Mouse (Mus musculus) hindbrain, embryonic 14.5 days (tissue): ENCODE measurements at regions not wholly inside any gene's neighbourhood (a gene's known extent, or its start where the extent isn't known, plus 50 kb on each side); places are given as distances from the start of the nearest gene placed in this dataset.
A peak's percentile ranks its signal among the peaks of the same experiment; 100 is the strongest.

Experiments
- ATAC-seq: fragments of 200-750 bp; cut with Nextera tagmentation; 2 replicates; pipeline ENCODE4 v1.8.0; 2017; ENCODE audit warnings: moderate number of reproducible peaks, mild to moderate bottlenecking, moderate TSS enrichment, moderate library complexity; ENCODE audit not compliant: low FRiP score
- DNase-seq: peaks from one replicate; pipeline ENCODE4 v3.0.0-alpha.2; 2015; ENCODE audit warnings: low spot score
- H3K27ac ChIP-seq: fragments of 300-500 bp; sonication (generic); 2 replicates; pipeline ENCODE4 v1.5.1; 2014; ENCODE audit warnings: mild to moderate bottlenecking, moderate library complexity
- H3K27me3 ChIP-seq: fragments of 300-500 bp; sonication (generic); 2 replicates; pipeline ENCODE4 v1.6.1; 2014; ENCODE audit warnings: mild to moderate bottlenecking, low read length, mixed read lengths; ENCODE audit not compliant: control insufficient read depth, insufficient read depth
- H3K36me3 ChIP-seq: fragments of 300-500 bp; sonication (generic); replicated peaks from 2 replicates; pipeline ENCODE4 v1.6.1; 2014; ENCODE audit not compliant: control insufficient read depth, insufficient read depth
- H3K4me1 ChIP-seq: fragments of 300-500 bp; sonication (generic); replicated peaks from 2 replicates; pipeline ENCODE4 v1.6.1; 2014; ENCODE audit warnings: antibody characterized with exemption, low read length, mixed read lengths; ENCODE audit not compliant: control insufficient read depth, insufficient read depth
- H3K4me2 ChIP-seq: fragments of 300-500 bp; sonication (generic); replicated peaks from 2 replicates; pipeline ENCODE4 v1.6.1; 2014; ENCODE audit warnings: mild to moderate bottlenecking, moderate library complexity
- H3K4me3 ChIP-seq: fragments of 300-500 bp; sonication (generic); replicated peaks from 2 replicates; pipeline ENCODE4 v1.5.1; 2014; ENCODE audit warnings: mild to moderate bottlenecking, low read length
- H3K9ac ChIP-seq: fragments of 300-500 bp; sonication (generic); 2 replicates; pipeline ENCODE4 v1.6.1; 2014
- H3K9me3 ChIP-seq: fragments of 300-500 bp; sonication (generic); 2 replicates; pipeline ENCODE4 v1.6.1; 2016; ENCODE audit warnings: low read length; ENCODE audit not compliant: control insufficient read depth
- WGBS: fragments of 180-500 bp; shearing (Covaris S2); extraction: QIAGEN DNeasy Blood & Tissue Kit; methylation state at CpG from one replicate; pipeline ENCODE4 v1.1.7; 2014; 5-methylcytosine and 5-hydroxymethylcytosine counted together

DNA sequence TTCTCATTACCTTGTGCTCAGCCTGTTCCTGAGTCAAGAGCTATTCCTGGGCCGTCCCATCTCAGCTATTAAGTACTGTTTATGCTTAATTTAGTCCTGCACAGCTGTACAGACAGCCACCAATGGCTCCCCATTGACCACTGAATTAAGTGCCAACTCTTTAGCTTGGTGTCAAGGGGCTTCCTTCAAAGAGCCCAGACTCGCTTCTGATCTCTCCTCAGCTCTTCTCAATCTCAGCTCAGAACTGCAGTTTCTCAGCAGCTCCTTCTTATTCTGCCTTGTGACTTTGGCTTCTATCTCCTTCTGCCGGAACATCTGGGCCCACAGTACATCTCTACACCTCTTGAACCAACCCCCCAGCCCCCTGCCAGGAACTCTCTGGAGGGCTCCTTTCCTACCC, 290.0 kb upstream of the Gm10131 start:
- Histone ChIP-seq H3K36me3 (no peaks in the 10 kb centered on the region), H3K4me1 (peaks cover 29% of the 10 kb centered on the region), H3K4me2 (no peak overlapping the region), H3K27me3 (no peaks in the 10 kb centered on the region), H3K9me3 (no peaks in the 10 kb centered on the region), H3K4me3 (no peak overlapping the region), H3K27ac (no peak overlapping the region), H3K9ac (no peak overlapping the region)
- DNase-seq: no peak
- ATAC-seq: no peak
- WGBS: 64% methylated on average over 3 of the region's 3 CpGs

DNA sequence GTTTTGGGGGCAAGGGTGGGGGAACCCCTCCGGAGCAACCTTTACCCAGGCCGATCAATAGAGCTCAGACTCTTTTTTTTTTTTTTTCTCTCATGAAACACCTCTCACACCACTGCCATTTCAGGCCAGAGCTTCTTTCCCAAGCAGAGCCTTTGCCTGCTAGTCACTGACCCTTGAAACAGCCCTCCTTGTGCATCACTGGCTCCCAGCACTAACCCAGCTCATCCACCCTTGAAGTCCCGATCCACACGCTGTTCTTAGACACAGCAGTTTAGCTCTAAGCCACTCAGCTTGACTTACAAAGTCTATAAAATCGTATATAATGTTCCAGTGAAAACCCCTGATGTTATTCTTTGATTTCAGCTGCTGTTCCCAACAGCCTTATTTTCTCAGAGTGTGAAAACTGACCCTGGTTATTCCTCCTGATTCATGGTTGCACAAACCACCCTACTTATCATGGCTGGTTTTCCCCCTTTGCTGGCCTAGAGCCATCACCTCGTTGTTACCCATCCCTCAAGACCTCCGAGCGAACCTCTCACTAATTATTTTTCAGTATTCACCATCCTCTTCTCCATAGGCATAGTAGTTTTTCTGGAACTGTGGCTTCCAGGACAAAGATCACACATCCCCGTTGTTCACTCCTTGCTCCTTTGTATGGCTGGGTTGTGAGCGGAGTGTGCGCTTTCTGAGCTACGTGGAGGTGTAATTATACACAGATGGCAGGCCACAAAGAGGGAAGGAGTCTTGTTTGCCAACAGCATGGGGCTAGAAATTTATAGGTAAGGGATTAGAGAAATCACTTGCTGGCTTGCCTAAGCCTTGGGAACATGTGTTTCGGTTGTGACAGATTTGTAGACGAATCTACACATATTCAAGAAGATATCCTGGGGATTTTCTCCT, 287.6 kb upstream of the Gm10131 start:
- DNase-seq (no peak), ATAC-seq (no peak)
- no peak overlapping the region for H3K9ac ChIP-seq
- H3K4me1 ChIP-seq: peaks cover 29% of the 10 kb centered on the region
- no peak overlapping the region for H3K4me2 ChIP-seq
- H3K36me3 ChIP-seq: no peaks in the 10 kb centered on the region
- no peaks in the 10 kb centered on the region for H3K27me3 ChIP-seq
- 44% methylated on average over 14 of the region's 14 CpGs for WGBS
- peak overlapping the region; percentile 91 for H3K27ac ChIP-seq
- no peak overlapping the region for H3K4me3 ChIP-seq
- no peaks in the 10 kb centered on the region for H3K9me3 ChIP-seq

DNA sequence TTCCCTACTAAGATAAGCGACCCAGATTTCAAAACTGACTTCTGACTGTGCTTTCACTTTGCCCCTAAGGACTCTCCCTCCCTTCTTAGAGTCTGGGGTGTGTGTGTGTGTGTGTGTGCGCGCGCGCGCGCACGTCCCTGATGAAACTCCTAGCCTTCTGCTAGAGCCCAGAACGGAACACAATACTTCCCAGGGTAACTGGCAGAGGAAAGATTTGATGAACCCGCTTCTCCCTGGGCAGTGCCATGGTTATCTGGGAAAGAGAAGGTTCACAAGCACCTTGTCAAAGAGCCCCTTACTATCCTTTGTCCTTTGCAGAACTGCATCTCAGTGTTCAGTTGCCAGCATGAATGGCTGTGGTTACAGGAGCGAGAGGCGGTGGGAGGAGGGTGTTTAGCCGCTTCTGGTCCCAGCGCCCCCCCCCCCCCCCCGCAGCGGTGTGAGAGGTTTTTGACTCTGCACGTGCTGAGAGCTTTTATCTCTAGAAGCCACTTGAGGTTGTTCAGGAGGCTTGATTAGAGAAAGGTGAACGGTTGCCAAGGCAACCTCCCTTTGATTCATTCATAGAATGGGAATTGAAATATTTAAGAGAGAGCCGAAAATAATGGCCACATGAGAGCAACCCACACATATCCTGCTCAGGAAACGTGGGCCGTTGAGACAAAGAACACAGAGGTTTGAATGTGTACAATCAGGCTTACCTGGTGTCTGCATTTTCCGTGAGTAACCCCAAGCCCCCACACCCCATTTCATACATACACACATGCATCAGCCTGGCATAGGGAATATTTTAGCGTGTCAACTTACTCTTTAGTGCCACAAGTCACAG, 286.3 kb upstream of the Gm10131 start:
- Histone ChIP-seq H3K4me3 (no peak overlapping the region), H3K27ac (peak overlapping the region; percentile 91), H3K36me3 (no peaks in the 10 kb centered on the region), H3K9me3 (no peaks in the 10 kb centered on the region), H3K9ac (peak overlapping the region; percentile 39), H3K4me1 (peaks cover 33% of the 10 kb centered on the region), H3K27me3 (no peaks in the 10 kb centered on the region), H3K4me2 (peak overlapping the region; percentile 36)
- ATAC-seq (peak; percentile 67), DNase-seq (peak; percentile 64)
- WGBS: 25% methylated on average over 22 of the region's 23 CpGs

DNA sequence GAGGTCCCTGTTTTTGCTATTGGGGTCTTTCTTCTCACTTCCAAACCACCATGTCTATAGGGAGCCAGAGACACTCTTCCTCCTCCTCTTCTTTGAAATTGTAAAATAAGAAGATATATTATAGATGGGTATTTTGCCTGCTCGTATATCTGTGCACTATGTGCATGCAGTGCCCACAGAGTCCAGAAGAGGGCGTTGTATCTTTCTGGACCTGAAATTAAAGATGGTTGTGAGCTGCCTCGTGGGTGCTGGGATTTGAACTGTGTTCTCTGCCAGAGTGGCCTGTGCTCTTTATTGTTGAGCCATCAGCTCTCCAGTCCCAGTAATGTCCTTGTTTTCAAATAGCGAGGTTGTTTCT, 285.7 kb upstream of the Gm10131 start:
- 63% methylated on average over 4 of the region's 4 CpGs for WGBS
- no peaks in the 10 kb centered on the region for H3K9me3 ChIP-seq
- no peaks in the 10 kb centered on the region for H3K27me3 ChIP-seq
- H3K4me1 ChIP-seq: peaks cover 39% of the 10 kb centered on the region
- H3K36me3 ChIP-seq: no peaks in the 10 kb centered on the region
- ATAC-seq (no peak), DNase-seq (no peak)
- peak overlapping the region; percentile 36 for H3K4me2 ChIP-seq
- H3K9ac ChIP-seq: peak overlapping the region; percentile 39
- no peak overlapping the region for H3K4me3 ChIP-seq
- peak overlapping the region; percentile 91 for H3K27ac ChIP-seq

DNA sequence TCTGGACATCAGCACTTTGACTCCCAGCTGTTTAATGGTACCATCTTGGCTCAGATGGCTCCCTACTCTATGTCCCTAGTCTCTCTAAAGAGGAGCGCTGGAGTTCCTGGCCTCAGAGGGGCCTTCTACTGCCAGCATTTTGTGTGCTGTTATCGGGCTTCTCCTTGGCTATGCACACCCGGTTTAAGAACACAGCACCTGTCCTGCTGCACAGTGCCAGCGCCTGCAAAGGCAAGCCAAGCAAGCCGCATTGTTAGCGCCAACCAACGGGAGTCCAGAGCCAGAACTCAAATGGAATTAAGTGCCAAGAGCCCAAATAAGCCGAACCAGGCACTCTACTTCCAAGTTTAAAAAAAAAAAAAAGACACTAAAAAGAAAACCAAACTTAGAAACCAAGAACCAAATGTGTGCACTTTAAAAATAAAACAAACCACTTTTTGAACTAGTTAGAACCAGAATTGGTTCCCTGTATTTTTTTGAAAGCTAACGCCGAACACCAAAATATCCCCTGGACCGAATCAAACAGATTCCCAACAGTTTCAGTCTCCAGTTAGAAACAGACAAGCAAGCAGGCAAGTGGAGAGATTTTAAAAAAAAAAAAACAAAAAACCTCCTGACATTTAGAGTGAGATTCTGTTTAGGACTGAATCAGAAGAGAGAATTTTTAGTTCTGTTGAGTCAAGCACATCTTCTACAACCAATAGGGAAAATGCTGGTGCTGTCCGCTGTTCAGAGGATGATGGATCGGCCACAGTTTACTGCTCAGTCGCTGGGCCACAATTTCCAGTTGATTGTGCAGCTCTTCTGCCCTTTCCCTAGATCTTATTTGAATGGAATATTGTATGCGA, 281.7 kb upstream of the Gm10131 start:
- Histone ChIP-seq H3K9me3 (no peaks in the 10 kb centered on the region), H3K9ac (no peak overlapping the region), H3K4me1 (peaks cover 41% of the 10 kb centered on the region), H3K36me3 (no peaks in the 10 kb centered on the region), H3K4me2 (no peak overlapping the region), H3K4me3 (no peak overlapping the region), H3K27me3 (no peaks in the 10 kb centered on the region), H3K27ac (peak overlapping the region; percentile 77)
- no peak for DNase-seq
- 0 out of 2 replicates have a peak, but pooled peaks have one; percentile 1 for ATAC-seq
- WGBS: 74% methylated on average over 15 of the region's 15 CpGs

DNA sequence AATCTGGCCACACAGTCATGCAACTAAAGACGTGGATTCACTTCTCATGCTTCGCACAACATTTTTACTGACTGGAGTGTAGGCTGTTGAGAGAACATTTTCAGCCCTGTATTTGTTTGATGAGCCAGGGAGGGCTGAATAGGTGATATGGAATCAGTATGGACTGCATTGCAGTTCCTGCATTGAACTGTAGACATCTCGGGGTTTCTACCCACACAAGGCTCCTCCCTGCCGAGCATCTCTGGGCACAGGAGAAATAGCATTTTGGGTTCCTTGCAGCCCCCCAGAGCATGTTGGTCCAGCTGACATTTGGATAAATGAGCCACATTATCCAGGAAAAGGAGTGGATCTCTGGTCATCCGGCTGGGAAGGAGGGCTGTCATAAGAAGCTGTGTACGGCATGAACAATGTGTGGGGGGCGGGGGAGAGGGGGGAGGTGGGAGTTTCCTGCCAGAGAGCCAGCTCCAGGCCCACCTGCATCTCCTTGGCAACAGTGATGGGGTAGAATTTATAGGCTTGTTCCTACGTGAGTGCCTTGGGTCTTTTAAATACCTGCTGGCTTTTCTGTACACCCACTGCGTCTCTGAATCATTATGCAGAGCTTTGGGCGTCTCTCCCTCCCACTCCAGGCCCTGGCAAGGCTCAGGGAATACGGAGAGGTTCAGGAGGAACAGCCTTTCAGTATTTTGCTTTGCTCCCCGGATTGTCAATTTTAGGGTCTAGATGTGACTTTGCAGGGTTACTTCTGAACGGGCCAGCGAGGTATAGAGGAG, 280.9 kb upstream of the Gm10131 start:
- DNase-seq (peak; percentile 63), ATAC-seq (peak; percentile 79)
- Histone ChIP-seq H3K4me1 (peaks cover 37% of the 10 kb centered on the region), H3K4me3 (no peak overlapping the region), H3K9me3 (no peaks in the 10 kb centered on the region), H3K27me3 (no peaks in the 10 kb centered on the region), H3K27ac (peak overlapping the region; percentile 77), H3K36me3 (no peaks in the 10 kb centered on the region), H3K9ac (no peak overlapping the region), H3K4me2 (no peak overlapping the region)
- WGBS: 30% methylated on average over 14 of the region's 14 CpGs

DNA sequence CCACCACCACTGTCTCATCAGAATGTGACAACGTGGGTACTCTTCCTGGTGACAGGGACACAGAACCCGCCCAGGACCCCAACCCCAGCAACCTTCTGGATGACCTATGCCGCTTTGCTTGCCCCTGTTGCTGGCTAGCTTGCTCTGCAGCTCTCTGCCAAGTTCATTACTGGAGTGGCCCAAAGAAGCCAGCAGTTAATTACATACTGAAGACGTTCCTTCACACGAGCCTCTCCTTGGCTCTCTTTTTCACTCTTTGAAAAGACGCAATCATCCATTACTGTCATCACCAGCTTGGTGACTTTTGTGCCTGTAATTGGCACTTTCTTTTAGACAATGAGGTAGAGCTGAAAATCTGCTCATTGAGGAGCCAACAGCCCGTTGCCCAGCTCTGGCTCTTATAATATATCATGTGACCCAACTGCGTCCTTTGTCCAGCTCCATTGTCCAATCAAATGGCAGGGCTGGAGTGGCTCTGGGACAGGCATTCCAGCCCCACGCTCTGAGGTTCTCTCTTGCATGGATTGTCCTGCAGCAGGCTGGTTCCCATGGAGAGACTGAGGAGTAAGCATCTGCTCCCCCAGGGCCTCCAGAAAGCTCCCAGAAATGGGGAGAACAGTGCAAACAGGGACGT, 274.4 kb upstream of the Gm10131 start:
- WGBS: 41% methylated on average over 10 of the region's 10 CpGs
- no peak overlapping the region for H3K9ac ChIP-seq
- H3K27ac ChIP-seq: no peak overlapping the region
- H3K27me3 ChIP-seq: no peaks in the 10 kb centered on the region
- ATAC-seq: peak; percentile 88
- H3K4me2 ChIP-seq: no peak overlapping the region
- no peak overlapping the region for H3K4me3 ChIP-seq
- DNase-seq: no peak
- H3K36me3 ChIP-seq: no peaks in the 10 kb centered on the region
- no peaks in the 10 kb centered on the region for H3K9me3 ChIP-seq
- peaks cover 18% of the 10 kb centered on the region for H3K4me1 ChIP-seq

DNA sequence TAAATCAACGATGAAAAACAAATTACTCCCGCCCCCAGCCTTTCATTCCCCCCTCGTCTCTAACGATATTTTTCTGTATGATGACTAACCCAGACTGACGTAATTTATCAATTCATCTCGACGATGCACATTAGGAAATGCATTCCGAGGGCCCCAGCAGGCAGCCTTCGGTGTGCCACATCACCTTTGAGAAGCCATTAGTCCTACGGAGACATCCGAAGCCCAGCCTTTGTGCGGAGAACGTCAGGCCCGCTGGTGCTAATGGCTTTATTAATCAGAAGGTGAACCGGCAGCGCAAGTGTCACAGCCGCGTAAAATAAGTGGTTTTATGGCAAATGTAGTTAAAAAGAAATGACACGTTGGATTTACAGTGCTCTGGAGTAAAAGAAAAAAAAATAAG, 269.1 kb upstream of the Gm10131 start:
- Histone ChIP-seq H3K27ac (peak overlapping the region; percentile 38; the same call in 1 of the 2 replicates), H3K9ac (peak overlapping the region; percentile 38; the same call in 1 of the 2 replicates), H3K36me3 (no peaks in the 10 kb centered on the region), H3K9me3 (no peaks in the 10 kb centered on the region), H3K27me3 (no peaks in the 10 kb centered on the region), H3K4me3 (no peak overlapping the region), H3K4me1 (peaks cover 31% of the 10 kb centered on the region), H3K4me2 (peak overlapping the region; percentile 26; the same call in 1 of the 2 replicates)
- no peak for DNase-seq
- ATAC-seq: no peak
- WGBS: 24% methylated on average over 19 of the region's 19 CpGs
